Mouse (Mus musculus): ENCODE data around the gene Plekha5.
A peak's percentile ranks its signal among the peaks of the same experiment; 100 is the strongest.
"Not testable (repeated sequence)": the region's sequence is repeated elsewhere in the genome, so short reads cannot be mapped to it uniquely, and the experiment has no call there.

Gene Plekha5

GRCm38 (mm10) chr6:140586714-140587259, 162.9 kb downstream of the Plekha5 start:
- DNase-seq: no peak

GRCm38 (mm10) chr6:140591331-140591730, 167.5 kb downstream of the Plekha5 start:
- no peak for DNase-seq

- no peak for DNase-seq
Observed at GRCm38 (mm10) chr6:140592713-140593112, 168.9 kb downstream of the Plekha5 start.

GRCm38 (mm10) chr6:140593420-140594170, 169.7 kb downstream of the Plekha5 start:
- DNase-seq: peak; percentile 51

- DNase-seq: not testable (repeated sequence)
Observed at GRCm38 (mm10) chr6:140595551-140595950, 171.7 kb downstream of the Plekha5 start.

GRCm38 (mm10) chr6:140597381-140598329, 173.8 kb downstream of the Plekha5 start:
- DNase-seq: no peak

- DNase-seq: no peak
Observed at GRCm38 (mm10) chr6:140598516-140598915, 174.7 kb downstream of the Plekha5 start.

GRCm38 (mm10) chr6:140599337-140599736, 175.5 kb downstream of the Plekha5 start:
- DNase-seq: no peak

- DNase-seq: not testable (repeated sequence)
Observed at GRCm38 (mm10) chr6:140600671-140601070, 176.8 kb downstream of the Plekha5 start.

GRCm38 (mm10) chr6:140601175-140601574, 177.3 kb downstream of the Plekha5 start:
- no peak for DNase-seq

- no peak for DNase-seq
Observed at GRCm38 (mm10) chr6:140603228-140603944, 179.5 kb downstream of the Plekha5 start.

GRCm38 (mm10) chr6:140605173-140605572, 181.3 kb downstream of the Plekha5 start:
- DNase-seq: not testable (repeated sequence)

GRCm38 (mm10) chr6:140605732-140606131, 181.9 kb downstream of the Plekha5 start:
- DNase-seq: no peak

GRCm38 (mm10) chr6:140606534-140606933, 182.7 kb downstream of the Plekha5 start:
- no peak for DNase-seq

GRCm38 (mm10) chr6:140608666-140609065, 184.8 kb downstream of the Plekha5 start:
- no peak for DNase-seq

GRCm38 (mm10) chr6:140609533-140609932, 185.7 kb downstream of the Plekha5 start:
- DNase-seq: no peak

- DNase-seq: no peak
Observed at GRCm38 (mm10) chr6:140610117-140610516, 186.3 kb downstream of the Plekha5 start.

GRCm38 (mm10) chr6:140611282-140611681, 187.4 kb downstream of the Plekha5 start:
- DNase-seq: no peak

- no peak for DNase-seq
Observed at GRCm38 (mm10) chr6:140611893-140612473, 188.1 kb downstream of the Plekha5 start.

GRCm38 (mm10) chr6:140613822-140614221, 190.0 kb downstream of the Plekha5 start:
- no peak for DNase-seq

- DNase-seq: no peak
Observed at GRCm38 (mm10) chr6:140614711-140615110, 190.9 kb downstream of the Plekha5 start.
